Mouse (Mus musculus) bone marrow macrophage, adult 2 months (primary cell): ENCODE results near the gene Nudt2. TPM values are rescaled to one million over a fixed set of nuclear protein-coding genes. Genes with fewer than 3 reads are reported as not detected.
A peak's percentile ranks its signal among the peaks of the same experiment; 100 is the strongest.

Source experiments
- H3K27ac ChIP-seq: 2 replicates; pipeline ENCODE4 v1.5.1; 2012; ENCODE audit warnings: low read depth, low read length; ENCODE audit not compliant: insufficient read depth
- H3K4me1 ChIP-seq: 2 replicates; pipeline ENCODE4 v1.6.1; 2012; ENCODE audit warnings: low read length; ENCODE audit not compliant: control insufficient read depth, insufficient read depth
- H3K4me3 ChIP-seq: 2 replicates; pipeline ENCODE4 v1.5.1; 2012; ENCODE audit warnings: mild to moderate bottlenecking, low read length, moderate library complexity; ENCODE audit not compliant: insufficient read depth
- CTCF ChIP-seq: IDR thresholded peaks from 2 replicates; pipeline ENCODE4 v1.5.1; 2012; ENCODE audit warnings: low read depth, mild to moderate bottlenecking, low read length, moderate library complexity
- POLR2A ChIP-seq: IDR thresholded peaks from 2 replicates; pipeline ENCODE4 v1.6.1; 2012; ENCODE audit warnings: mild to moderate bottlenecking, low read depth, low read length, borderline replicate concordance
- polyA plus RNA-seq: library from polyadenylated mRNA; stranded (reverse); fragments of >200 nt; gene quantifications from 2 replicates; pipeline ENCODE4 v1.2.4, GENCODE M21; 2012; ENCODE audit not compliant: missing spikeins, insufficient read depth, insufficient read length

Gene Nudt2
- polyA plus RNA-seq, 1 experiment = 29.4 TPM

DNA sequence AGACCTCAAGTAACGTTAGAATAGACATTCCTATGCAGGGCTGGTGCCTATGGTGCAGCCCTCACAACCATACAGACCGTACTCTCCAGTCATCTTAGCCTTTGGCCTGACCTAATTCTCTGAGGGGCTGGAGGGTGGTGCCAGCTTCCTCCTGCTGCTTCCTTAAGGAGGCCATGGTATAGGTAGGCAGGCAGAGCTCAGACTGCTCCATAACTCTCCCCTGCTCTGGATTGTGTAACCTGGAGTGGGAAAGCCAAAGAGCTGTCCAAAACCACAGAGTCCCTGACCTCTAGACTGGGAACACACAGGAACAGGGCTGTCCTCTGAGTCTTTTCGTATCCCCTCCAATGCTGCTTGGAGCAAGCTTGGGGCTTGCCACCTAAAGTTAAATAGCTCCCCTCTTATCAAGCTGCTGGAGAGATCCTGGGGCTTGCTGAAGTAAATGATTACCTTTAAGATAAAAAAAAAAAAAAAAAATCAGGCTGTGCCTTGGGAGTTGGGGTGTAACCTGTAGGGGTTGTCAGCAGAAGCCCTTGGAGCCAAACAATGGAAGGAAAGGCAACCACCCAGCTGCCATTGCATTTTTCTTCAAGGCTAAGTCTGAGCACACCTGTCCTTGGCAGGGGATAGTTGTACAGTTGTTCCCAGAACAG is 28.6 kb downstream of the Nudt2 start:
- no peak for TF ChIP-seq CTCF
- no peak for TF ChIP-seq POLR2A
- Histone ChIP-seq H3K4me3 (no peak overlapping the region), H3K27ac (no peak overlapping the region), H3K4me1 (peaks cover 11% of the 10 kb centered on the region)

DNA sequence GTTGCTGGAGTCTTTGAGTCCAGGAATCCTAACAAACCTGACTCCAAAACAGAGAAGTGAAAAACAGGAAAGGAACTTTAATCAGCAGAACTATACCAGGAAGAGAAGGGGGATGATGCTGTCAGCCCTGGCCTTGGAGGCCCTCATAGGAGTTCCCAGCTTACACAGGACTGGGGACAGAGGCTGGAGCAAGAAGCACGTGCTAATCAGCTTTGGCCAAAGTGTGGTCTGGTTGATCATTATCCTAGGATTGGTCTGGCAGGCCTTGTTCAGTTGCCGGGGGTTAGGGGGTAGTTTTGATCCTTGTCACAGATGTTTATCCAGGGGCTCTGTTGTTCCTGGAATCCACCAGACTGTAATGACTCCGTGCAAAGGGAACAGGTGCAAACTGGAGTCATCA is 29.4 kb downstream of the Nudt2 start:
- H3K4me1 ChIP-seq = peaks cover 11% of the 10 kb centered on the region
- H3K27ac ChIP-seq = no peak overlapping the region
- H3K4me3 ChIP-seq = no peak overlapping the region
- no peak for TF ChIP-seq POLR2A
- TF ChIP-seq CTCF = no peak

DNA sequence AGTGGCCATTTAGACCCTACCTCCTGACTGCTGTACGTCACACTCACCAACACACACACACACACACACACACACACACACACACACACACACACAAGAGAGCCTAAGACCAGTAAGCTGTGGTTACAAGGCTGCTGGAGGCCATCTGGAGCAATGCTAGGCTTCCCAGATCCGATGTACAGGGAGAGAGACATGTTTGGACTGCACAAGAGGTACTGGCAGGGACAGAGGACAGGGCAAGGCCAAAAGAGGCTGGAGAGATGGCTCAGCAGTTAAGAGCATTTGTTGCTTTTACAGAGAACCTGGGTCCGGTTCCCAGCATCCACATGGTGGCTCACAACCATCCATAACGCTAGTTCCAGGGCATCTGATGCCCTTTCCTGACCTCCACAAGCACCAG is 30.1 kb downstream of the Nudt2 start:
- TF ChIP-seq CTCF (no peak), POLR2A (no peak)
- Histone ChIP-seq H3K4me1 (peaks cover 11% of the 10 kb centered on the region), H3K27ac (no peak overlapping the region), H3K4me3 (no peak overlapping the region)

DNA sequence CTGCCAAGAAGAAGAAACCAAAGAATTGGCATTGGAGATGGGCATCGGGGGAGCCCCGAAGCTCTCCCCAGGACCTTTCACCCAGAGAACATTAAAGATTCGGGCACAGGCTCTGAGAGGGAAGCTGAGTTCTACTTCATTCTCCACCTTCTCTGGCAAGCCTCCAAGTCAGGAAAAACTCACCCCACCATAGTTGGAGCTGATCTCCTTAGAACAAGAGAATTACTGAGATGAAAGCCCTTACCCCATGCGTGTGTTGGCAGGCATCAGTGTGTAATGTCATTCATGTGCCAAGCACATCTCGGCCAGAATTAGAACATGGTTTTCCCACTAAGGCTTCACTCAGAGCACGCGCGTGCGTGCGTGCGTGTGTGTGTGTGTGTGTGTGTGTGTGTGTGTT is 30.9 kb downstream of the Nudt2 start:
- H3K4me1 ChIP-seq = peaks cover 11% of the 10 kb centered on the region
- no peak overlapping the region for H3K4me3 ChIP-seq
- no peak overlapping the region for H3K27ac ChIP-seq
- TF ChIP-seq CTCF (no peak), POLR2A (no peak)

DNA sequence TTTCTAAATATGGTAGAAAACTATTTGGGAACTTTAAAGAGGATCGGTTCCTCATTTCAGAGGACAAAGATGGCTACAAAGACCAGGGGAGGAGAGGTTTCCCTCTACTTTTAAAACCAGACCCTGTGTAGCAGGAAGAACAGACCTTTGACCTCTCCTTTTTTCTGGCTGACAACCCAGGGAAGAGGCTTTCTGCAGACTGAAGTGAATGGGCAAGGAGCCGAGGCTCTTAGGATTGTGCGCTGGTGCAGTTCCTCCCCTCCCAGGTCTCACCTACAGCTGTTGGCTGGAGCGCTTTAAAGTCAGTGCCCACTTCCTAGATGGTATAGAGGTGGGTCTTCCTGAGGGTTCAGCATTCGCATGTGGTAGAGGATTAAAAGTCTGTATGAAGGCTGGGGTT is 32.1 kb downstream of the Nudt2 start:
- TF ChIP-seq POLR2A (no peak), CTCF (no peak)
- H3K4me3 ChIP-seq = no peak overlapping the region

DNA sequence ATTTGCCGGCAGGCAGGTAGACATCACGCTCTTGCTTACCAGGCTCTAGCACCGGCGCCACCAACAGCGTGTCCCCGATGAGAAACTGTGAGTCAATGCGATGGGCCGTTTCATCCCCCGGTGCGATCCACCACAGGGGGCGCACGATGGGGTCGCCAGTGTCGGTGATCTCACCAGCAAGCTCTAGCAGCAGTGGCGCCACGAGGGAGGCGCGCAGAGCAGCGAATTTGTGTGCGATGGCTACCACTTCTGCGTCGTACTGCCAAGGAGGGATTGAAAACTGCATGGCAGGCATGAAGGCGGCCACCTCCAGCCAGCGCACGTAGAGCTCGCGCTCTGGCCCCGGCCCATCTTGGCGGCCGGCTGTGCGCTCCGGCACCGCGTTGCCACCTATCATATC is 32.6 kb downstream of the Nudt2 start:
- H3K4me3 ChIP-seq = peak overlapping the region; percentile 28
- peaks cover 11% of the 10 kb centered on the region for H3K4me1 ChIP-seq
- no peak for TF ChIP-seq POLR2A
- no peak for TF ChIP-seq CTCF
- H3K27ac ChIP-seq = no peak overlapping the region

More for the DNA sequence above, 32.1 kb downstream of the Nudt2 start:
- Histone ChIP-seq H3K4me1 (peaks cover 11% of the 10 kb centered on the region), H3K27ac (no peak overlapping the region)

DNA sequence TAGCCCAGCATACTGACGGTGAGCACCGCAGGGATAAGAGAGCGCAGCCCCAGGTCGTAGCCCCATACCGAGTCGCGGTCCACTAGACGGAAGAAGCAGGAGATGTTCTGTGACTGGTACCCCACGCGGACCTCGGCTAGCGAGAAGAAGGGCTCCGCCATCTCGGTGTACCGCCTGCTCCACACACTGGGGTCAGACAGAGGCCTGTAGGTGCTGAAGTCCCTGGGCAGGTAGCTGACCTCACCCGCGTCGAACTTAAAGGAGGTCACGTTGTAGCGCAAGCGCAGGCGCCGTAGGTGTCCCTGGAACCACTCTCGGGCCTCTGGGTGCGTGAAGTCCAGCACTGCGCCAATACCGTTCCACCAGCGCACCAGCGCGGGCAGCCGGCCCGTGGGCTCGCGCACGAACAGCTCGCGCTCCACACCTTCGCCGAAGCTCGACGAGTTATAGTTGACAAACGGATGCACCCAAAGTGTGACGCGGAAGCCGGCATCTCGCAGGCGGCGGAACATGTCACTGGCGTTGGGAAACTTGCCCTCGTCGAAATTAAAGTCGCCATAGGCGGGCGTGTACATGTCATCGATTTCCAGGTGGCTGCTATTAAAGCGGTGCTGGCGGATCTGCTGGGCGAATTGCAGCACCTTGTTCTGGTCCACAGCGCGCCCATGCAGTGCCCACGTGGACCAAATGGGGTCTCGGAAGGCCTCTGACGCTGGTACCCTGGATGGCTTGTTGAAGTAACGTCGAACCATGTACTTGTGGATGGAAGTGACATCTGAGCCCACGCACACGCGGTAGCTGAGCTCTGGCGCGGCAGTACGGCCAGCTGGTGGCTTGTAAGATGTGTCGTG is 33.3 kb downstream of the Nudt2 start:
- no peak overlapping the region for H3K27ac ChIP-seq
- peak overlapping the region; percentile 28 for H3K4me3 ChIP-seq
- no peak for TF ChIP-seq CTCF
- no peak for TF ChIP-seq POLR2A
- H3K4me1 ChIP-seq = peaks cover 11% of the 10 kb centered on the region

DNA sequence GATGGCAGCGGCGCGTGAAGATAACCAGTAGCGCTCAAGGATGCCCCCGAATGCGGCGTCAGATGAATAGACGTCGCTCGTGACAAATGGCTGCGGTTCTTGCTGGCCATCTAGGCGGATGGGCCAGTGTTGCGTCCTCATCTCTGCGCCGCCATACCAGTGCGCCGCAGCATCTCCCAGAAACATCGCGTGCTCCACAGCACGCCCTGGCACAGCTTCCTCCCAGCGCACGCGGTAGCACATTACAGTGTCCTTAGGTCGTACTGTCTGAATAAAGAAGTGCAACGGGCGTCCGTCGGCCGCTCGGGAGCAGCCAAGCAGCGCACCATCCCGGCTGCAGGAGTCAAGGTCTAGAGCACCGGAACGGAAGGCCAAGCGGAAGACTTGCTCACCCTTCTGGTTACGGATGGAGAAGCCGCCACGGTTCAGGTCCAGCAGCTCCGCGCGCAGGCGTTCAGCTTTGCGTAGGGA is 34.0 kb downstream of the Nudt2 start:
- H3K4me1 ChIP-seq = peaks cover 11% of the 10 kb centered on the region
- H3K27ac ChIP-seq = no peak overlapping the region
- TF ChIP-seq CTCF (no peak), POLR2A (no peak)
- peak overlapping the region; percentile 28 for H3K4me3 ChIP-seq

DNA sequence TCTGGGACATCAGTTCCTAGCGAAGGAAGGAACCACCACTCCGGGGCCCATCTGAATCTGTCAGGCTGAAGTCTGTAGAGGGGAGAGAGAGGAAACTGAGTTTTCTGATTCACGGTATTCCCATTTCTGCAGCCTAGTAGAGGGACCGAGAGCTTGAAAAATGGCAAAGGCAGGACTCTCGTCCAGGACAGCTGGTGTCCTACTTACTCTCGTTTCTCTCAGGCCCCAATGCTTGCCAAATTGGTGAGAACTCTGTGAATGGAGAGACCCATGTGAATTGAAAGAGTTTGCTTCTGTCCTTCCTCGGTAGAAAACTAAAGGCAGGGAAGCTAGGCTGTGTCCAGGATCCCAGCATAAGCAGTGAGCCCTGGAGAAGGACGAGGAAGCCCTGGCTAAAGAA is 34.7 kb downstream of the Nudt2 start:
- TF ChIP-seq POLR2A = no peak
- no peak for TF ChIP-seq CTCF
- Histone ChIP-seq H3K4me1 (peaks cover 8% of the 10 kb centered on the region), H3K4me3 (no peak overlapping the region), H3K27ac (no peak overlapping the region)

DNA sequence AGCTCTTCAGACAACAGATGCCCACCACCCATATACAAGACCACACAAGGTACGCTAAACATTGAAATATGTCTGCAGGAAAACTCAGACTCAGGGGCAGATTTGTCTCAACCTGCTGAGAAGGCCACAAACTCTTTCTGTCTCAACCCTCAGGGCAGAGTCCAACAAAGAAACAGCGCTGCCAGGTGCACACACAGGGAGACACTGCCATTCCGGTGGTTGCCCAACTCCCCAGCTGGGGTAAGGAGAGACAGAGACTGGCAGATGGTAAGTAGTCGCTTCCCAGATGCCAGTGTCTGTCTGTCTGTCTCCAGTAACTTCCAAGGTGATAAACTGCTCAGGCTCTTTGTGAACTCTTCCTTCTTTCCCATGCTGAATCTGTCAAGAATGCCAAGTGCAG is 35.8 kb downstream of the Nudt2 start:
- Histone ChIP-seq H3K27ac (no peak overlapping the region), H3K4me1 (peaks cover 8% of the 10 kb centered on the region), H3K4me3 (no peak overlapping the region)
- TF ChIP-seq CTCF = no peak
- TF ChIP-seq POLR2A = no peak
